Mouse (Mus musculus) liver, adult (tissue): ENCODE data around the gene Lrrc59.
A peak's percentile ranks its signal among the peaks of the same experiment; 100 is the strongest.

ENCODE experiments used
- GATA4 ChIP-seq: IDR thresholded peaks from 2 replicates; pipeline ENCODE4 v1.6.1; 2014; ENCODE audit warnings: mild to moderate bottlenecking, low read length; ENCODE audit not compliant: insufficient replicate concordance

Gene Lrrc59

DNA sequence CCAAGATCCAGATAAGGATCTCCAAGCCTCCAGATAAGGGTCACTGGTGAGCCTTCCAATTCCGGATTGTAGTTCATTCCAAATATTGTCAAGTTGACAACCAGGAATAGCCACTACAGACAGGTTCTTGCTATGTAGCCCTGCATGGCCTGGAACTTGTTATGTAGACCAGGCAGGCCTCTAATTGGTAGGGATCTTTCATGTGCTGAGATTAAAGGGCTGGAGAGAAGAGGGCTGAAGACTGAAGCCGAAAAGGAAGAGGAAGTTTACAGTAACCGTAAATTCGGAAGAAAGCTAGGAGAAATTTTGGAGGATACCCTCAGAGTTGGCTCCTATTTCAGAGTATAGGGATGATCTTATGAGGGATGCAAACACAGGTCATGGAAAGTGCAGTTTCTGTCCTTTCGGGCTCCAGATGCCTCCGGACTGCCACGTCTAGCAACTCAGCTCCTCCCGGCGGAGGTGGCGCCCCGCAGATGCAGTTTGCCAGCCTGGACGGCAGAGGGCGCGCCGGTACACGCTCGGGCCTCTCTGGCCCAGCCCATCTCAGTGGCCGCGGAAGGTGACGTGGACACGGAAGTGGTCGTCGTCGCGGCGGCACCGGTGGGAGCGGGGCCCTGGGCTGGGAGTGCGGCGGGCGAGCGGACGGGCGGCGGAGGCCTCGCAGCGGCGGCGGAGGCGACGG, at the start of gene Lrrc59:
Lrrc59 (plus strand) TSS at position 569 of the 685 bp plus-strand sequence.
- peak; percentile 31; the same call in 1 of the 2 replicates for TF ChIP-seq GATA4

DNA sequence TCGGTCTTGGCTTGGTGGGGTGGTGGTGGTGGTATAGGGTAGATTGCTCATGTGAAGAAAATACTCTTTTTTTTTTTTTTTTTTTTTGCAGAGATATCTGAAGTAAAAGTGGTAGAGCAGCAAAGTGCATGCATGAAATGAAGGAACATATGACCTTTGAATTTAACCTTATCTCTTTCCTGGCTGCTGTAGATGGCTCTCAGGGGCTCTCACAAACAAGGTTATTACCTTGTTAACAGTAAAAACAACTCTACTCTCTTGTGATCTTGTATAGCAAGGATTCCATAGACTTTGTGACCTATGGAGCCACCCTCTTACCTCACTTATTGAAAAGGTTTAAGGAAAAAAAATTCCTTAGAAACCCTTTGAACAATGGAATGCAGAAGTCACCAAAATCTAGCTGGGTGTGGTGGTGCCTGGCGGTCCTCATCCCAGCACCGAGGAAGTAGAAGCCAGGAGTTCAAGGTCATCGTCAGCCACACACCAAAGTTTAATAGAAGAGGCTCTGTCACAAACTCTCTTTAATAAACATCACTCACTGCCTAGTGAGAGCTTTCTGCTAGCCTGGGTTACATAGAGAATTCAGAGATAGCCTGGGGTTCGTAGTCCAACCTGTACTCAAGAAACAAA, 49.3 kb upstream of the Lrrc59 start:
- no peak for TF ChIP-seq GATA4

DNA sequence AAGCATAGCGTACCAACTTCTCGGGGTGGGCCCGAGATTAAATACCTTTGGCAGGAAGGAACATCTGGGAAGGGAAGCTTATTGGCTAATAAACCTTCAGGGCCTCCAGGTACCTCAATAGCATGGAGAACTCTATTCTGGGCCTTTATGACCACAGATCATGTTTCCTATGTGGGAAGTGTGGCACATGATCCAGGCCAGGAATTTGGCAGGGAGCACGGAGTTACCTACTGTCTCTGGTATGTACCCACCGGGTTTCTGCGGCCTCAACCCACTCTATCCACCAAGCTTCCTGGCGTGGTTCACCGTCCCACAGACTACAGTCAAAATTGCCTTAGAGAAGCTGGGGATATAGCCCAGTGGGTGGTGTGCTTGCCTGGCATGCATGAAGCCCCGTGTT, 44.5 kb upstream of the Lrrc59 start:
- no peak for TF ChIP-seq GATA4

DNA sequence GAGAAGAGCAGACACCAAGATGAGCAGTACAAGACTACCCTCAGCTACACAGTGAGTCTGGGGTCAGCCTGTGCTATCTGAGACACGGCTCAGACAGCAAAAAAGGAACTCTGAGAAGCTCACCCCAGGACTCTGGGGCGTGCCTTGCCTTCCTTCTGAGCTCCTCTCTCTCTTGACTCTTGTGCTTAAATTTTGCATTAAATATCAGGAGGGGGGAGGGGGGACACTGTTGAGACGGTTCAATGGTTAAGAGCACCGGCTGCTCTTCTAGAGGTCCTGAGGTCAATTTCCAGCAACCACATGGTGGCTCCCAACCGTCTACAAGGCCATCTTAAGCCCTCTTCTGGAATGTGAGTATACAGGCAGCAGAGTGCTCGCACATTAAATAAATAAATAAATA, 42.1 kb upstream of the Lrrc59 start:
- no peak for TF ChIP-seq GATA4

GRCm38 (mm10) chr11:94596311-94596852, 33.2 kb upstream of the Lrrc59 start:
- TF ChIP-seq GATA4, result no peak

GRCm38 (mm10) chr11:94597319-94597718, 32.2 kb upstream of the Lrrc59 start:
- TF ChIP-seq GATA4, result no peak

DNA sequence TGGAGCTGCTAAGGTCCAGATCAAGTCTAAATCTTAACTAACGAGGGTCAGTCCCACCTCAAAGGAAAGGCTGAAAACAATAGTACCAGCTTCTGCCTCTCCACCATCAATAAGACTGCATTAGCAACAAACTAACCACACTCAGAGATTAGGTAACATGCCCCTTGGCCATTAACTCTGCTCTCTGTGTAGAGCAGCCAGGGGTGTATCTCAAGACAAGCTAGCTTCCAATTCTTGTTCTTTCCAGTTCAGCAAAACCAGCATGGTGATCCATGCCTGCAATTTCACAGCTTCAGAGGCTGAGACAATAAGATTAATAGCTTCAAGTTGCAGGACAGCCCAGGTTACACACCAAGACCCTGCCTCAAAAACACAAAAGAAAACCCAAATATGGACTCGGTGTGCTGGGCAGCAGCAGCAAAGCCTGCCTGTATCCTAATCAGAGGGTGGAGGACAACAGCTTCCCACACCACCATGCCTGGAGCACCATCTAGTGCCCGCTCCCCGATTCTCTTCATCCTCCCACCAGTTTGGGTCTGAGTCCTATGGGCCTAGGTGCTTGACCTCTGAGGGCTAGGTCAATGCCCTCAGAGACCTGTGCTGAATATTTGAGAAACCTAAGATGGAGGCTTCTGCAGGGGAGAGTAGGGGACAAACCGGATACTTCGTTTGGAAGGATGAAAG, 31.0 kb upstream of the Lrrc59 start:
- no peak for TF ChIP-seq GATA4

GRCm38 (mm10) chr11:94600447-94600846, 29.1 kb upstream of the Lrrc59 start:
- TF ChIP-seq GATA4, result no peak

GRCm38 (mm10) chr11:94601321-94602281, 28.0 kb upstream of the Lrrc59 start, which contains the start of gene Acsf2:
TSS of gene Acsf2 (minus strand) at chr11:94601871.
- TF ChIP-seq GATA4, result no peak

DNA sequence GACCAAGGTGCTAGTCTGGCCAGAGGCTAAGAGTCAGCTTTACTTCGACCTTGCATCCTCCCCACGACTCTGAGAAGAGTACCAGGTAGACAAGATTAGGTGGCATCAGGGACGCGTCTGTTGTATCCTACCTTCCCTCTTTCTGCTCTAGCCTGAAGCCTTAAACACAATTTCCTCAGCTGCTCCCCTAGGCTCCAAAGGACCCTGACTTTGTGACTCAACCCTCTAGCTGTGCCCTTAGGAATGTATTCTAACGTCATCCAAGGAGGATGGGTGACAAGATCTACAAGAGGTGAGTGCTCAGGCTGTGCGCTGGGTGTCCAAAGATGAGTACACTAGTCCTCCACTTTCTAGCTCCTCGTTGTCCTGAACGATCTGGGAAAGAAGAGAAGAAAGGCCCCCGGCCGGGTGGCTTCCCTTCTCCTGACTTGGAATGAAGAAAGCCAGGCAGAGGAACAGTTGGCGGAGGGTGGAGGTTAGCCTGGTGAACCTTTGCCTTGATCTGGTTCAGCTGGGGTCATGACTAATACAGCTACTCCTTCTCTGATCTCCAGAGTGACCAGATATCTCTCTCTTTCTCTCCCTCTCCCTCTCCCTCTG, 27.1 kb upstream of the Lrrc59 start:
- no peak for TF ChIP-seq GATA4

DNA sequence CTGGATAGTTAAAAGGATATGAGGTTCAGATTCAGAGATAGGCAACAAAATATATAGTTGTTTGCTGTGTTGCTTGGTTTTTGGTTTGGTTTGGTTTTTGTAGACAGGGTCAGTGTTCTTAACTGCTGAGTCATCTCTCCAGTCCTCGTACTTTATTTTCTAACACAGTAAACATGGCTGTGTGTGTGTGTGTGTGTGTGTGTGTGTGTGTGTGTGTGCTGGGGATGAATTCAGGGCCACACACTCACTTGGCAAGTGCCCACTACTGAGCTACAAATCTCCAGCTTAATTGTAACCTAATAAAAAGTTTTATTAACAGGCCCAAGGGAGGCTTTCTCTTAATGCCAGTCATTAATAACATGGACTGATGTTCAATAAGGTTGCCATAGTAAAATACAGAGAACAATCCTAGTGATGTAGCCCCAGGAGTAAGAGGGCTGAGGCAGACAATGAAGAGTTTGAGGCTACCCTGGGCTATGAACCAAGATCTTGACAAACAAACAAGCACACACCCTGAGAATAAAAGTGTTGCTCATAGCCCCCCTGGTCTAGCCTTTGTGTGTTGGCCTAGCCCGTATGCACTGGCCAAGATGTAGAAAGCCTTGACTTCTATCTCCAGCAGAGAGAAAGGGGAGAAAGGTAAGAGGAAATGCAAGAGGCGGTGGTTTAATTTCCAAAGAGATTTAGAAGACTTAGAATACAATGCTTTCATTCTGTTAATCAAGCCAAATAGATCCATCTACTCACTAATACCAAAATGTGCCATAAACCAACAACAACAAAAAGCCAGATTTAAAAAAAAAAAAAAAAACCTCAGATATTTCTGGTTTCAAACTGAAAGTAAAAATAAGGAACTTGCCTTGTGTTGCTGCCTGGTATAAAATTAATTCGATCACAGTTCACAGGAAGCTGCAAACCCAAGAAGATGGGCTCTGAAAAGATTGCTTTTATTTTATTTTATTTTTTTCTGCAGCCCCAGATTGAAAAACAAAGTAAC, 18.5 kb upstream of the Lrrc59 start:
- TF ChIP-seq GATA4, result no peak

DNA sequence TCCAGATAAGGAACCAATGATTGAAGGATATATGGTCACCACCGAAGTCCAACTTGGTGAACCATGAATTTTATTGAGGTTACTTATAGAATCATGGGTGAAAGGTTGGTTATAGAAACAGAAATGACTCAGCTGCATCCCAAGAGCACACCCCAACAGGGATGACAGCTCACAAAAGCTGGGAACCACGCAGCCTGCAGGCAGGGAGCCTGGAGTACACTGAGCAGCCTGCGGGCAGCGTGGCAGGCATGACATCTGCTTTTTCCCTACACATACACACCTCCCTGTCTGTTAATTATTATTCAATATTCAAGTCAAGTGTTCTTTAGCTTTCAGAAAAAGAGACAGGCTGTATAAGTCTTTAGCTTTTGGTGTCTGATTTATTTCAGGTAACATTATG, 15.0 kb upstream of the Lrrc59 start:
- no peak for TF ChIP-seq GATA4

DNA sequence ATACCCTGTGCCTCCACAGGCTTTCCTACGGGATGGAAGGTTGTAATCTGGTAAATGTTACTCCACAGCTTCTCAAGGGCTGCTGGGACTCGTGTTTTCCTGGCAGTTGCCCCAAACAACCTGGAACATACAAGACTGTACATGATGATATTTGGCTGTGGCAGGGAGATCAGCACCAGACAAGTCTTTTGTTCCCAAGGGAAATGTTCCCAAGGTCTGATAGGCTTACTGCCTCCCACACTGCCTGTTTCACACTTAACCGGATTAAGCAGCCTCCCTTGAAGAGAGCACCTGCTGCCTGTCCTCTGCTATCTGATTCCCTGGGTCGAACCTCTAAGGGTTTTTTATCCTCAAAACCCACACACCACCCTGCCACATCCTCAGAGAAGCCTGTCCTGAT, 14.1 kb upstream of the Lrrc59 start:
- no peak for TF ChIP-seq GATA4
